Mouse (Mus musculus): ENCODE results near the gene Lztfl1. TPM values are rescaled to one million over a fixed set of nuclear protein-coding genes. Genes with fewer than 3 reads are reported as not detected.
"Not testable (repeated sequence)": the region's sequence is repeated elsewhere in the genome, so short reads cannot be mapped to it uniquely, and the experiment has no call there.

Lztfl1 gene
- 10 to 100 TPM; 44.7 to 55.5 TPM for total RNA-seq (2021)
- 0.74 and 1.1 TPM in 2 replicates for polyA plus RNA-seq (2012; rRNA removed)
- long read RNA-seq, full-length matches to known transcripts: 19 of 22 reads
- long read RNA-seq, partial matches to known transcripts: 1 of 22 reads
- long read RNA-seq, other reads (novel, unspliced or antisense): 2 of 22 reads

DNA sequence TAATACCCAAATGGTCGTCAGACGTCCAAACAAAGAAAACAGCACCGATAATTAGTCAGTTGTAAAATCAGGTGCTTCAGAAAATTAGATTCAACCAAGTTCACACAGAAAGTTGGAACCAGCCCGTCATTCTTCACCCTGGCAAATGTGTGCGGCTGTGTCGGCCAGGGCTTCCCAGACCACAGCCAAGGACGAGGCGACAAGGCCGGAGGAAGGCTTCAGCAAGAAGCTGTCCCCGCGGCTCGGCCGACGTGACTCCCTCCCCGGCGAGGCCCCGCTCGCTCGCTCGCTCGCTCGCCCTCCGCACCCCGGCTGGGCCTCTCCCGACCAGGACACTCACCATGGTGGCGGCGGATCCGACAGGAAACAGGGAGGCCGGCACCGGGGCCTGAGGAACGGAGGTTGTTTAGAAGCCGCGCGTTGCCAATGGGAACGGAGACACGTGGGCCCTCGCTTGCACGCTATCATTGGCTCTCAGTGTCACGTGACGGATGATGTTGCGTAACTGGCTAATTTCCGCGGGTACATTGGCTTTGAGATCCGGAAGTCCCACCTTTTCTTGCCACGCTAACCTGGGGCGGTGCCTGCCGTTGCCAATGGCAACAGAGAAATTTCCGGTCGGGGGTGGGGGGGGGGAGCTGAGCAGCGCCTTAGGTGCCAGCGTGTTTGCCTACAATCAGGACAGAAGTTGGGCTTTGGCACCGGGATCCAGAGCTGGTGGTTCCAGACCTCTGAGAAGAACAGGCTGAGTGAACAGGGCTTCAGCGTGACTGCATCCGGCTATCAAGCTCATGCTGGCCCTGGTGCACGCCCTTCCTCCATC, at the start of gene Lztfl1:
TSS of gene Lztfl1 (minus strand) at position 512 of the 823 bp plus-strand sequence.
- peak; percentile 96 for DNase-seq

DNA sequence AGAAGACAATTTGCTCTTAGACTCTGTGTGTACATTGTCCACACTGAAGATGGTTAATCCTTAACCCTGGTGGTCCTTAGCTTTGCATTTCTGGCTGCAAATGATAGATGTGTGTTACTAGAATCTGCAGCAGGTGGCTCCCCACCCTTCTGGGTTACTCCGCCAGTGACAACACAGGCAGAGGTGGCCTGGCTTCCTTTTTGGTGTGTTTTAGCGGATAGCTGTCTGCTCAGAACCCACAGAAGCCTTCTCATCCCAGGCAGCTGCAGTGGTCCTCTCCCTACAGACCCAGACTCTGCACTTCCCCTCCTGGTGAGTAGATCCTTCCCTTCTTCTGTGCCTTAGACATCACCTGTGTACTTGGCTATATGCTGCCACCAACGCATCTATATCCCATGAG, 49.5 kb upstream of the Lztfl1 start:
- DNase-seq: no peak

DNA sequence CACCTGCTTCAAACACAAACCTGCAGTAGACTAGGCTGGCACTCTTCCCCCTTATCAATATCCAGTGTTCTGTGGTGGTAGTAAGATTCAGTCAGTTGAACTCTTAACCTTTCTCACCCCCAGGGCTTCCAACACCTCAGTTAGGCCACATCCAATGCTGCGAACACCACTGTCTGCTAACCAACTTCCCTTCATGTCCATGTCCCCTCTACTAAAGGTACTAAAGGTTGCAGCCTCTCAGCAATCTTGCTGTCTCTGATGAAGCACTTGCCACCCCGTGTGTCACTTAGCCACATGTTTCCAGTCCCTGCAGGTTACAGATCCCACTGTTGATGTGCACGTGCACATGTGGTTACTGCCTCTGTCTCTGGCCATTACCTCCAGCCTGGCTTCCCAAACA, 46.3 kb upstream of the Lztfl1 start:
- no peak for DNase-seq

- DNase-seq: no peak
Measured at GRCm38 (mm10) chr9:123762886-123763285, 45.4 kb upstream of the Lztfl1 start.

- DNase-seq: no peak
Measured at GRCm38 (mm10) chr9:123760806-123761205, 43.3 kb upstream of the Lztfl1 start.

DNA sequence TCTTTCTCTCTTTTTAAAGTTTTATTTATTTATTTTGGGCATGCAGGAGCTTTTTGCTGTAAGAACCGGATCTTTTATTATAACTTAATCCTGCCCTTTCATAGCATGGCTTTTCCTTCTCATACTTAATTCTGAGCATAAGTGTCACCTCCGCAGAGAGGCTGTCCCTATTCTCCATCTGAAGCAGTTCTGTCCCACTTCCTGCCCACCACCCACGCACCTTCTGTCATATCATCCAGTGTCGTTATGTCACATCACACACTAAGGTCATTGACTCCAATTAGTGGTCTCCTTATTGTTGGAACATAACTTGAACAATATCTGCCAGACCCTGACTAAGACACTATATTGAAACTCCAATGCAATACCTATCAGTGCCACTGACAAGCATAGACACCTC, 41.1 kb upstream of the Lztfl1 start:
- DNase-seq: no peak

- no peak for DNase-seq
Measured at GRCm38 (mm10) chr9:123758156-123758555, 40.7 kb upstream of the Lztfl1 start.

GRCm38 (mm10) chr9:123757326-123757725, 39.8 kb upstream of the Lztfl1 start:
- DNase-seq: no peak

GRCm38 (mm10) chr9:123756752-123757151, 39.3 kb upstream of the Lztfl1 start:
- no peak for DNase-seq

DNA sequence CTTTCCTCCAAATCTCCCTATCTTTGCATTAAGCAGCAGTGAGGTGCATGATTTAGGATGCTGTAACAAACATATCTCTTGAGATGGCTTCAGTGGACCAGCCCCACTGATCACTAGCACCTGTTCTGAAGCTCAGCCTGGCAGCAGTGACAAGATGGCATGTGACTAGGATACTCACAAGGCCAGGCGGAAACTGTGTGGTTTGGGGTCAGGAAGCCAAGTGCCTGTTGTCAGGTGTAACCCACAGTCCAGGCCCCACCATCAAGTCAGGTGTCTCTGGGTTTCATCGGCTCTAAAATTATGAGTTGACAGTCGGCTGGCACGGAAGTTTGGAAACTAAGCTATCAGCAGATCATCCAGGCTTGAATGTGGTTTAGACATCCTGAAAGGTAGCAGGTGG, 36.8 kb upstream of the Lztfl1 start:
- DNase-seq: no peak

GRCm38 (mm10) chr9:123749687-123750086, 32.2 kb upstream of the Lztfl1 start:
- DNase-seq: not testable (repeated sequence)

DNA sequence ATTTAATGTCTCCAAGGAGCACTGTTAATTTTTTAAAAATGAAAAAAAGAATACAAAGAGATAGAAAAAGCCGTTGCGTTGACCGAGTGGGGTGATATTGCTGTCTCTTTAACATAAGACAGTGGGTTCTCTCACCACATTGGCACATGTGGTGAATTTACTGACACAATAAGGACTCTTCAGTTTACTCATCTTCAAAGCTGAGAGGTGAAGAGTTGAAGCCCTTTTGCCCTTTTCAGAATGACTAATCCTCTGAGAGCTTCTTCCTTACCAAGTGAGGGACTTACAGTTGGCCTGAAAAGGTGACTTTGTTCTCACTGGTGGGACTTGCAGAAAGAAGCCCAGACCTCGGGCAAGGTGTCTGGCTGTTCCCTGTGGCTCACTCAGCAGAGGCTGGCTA, 23.3 kb upstream of the Lztfl1 start:
- no peak for DNase-seq

DNA sequence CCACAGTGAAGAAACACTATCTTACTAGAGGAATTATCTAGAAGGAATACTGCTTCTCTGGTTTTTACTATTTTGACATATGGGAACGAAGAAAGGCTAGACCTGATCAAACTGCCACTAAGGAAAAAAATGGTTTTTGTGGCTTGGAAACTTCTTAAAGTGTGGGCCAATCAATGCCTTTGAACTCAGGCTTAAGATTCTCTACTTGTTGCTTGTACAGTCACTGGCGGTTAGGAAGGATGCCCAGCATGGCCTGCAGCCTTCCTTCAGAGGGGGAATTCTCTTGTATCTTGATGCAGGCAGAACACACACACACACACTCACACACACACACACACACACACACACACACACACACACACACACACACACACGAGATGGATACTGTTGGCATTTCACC, 16.6 kb upstream of the Lztfl1 start:
- DNase-seq: no peak

DNA sequence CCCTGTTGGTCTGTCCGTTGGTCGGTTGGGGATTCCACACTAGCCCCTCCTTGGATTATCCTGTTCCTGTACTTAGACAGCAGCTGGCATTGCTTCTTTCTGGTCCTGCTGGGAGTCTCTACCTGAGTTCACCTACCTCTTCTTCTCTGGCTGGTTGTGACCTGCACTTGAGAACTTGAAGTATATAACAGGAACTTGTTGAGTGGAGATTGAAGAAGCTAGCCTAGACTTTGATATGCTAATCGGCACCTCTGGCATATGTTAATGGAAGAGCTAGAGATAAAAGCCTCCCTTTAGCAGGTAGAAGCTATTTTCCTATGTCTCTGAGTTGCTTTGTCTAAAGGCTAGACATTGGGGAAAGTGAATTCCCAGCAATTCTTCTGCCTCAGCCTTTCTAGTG, 13.8 kb upstream of the Lztfl1 start:
- no peak for DNase-seq

- DNase-seq: no peak
Measured at GRCm38 (mm10) chr9:123722737-123723493, 5.4 kb upstream of the Lztfl1 start.

DNA sequence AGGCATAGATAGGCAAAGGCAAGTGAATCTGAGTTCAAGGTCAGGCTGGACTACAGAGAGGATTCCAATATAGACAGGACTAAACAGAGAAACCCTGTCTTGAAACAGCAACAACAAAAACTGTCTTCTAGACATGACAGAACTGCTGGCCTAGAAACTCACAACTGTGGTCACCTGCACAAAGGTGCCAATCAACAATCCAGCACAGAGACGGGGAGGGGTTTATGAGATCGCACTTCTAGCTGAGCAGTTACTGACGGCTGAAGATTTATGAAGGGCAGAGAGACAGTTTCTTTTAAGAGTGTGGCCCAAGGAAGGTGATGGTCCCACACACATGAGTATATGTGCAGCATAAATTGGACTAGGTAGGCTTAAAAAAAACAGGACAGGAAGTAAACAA, 1.2 kb downstream of the Lztfl1 start:
- peak; percentile 5 for DNase-seq

GRCm38 (mm10) chr9:123713111-123713510, 4.4 kb downstream of the Lztfl1 start:
- no peak for DNase-seq

- no peak for DNase-seq
Measured at GRCm38 (mm10) chr9:123709226-123709625, 8.3 kb downstream of the Lztfl1 start.

DNA sequence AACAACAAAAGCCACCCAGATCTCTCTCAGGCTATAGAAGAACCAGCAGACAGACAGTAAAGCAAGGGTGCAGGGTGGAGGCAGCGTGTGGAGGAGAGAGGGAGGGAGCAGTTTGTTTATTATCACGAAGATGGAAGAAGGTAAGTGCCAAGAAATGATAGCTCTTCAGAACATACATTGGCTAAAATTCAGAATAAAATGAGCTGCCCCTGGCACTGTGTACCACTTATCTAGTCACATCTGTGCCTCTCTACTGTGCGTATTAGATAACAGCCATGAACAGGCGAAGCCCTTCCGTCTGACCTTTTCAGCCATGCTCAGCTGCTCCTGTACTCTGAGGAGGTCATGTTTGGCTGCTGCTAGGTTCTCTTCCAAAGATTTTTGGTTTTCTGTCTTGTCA, 15.7 kb downstream of the Lztfl1 start:
- no peak for DNase-seq

DNA sequence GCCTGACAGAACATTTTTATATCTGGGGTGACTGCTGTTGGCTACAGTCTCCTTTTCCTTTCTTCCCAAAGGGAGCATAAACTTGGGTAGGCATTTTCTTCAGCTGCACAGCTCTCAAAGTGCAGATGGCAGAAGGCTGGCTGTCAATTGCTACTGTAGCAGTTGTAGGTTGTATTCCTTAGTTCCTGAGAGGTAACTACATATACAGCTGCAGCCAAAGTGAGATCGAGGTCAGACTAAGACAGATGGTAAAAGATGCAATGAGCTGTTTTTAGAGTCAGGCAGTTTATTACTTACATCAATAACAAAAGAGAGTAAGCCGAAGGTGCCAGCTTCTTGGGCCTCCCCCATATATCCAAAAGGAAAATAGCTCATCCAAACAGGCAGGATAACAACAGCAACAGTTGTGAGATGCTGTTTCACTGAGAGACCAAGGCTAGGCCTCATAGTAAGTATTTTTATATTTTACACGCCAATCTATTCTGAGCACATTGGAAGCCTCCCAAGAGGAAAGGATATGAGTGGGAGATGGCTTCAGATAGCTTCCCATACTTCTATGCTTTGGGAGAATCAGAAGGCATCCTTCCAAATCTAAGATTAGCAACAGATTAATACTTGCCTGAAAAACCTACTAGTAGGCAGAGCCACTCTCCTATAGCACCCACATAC, 21.7 kb downstream of the Lztfl1 start:
- no peak for DNase-seq

DNA sequence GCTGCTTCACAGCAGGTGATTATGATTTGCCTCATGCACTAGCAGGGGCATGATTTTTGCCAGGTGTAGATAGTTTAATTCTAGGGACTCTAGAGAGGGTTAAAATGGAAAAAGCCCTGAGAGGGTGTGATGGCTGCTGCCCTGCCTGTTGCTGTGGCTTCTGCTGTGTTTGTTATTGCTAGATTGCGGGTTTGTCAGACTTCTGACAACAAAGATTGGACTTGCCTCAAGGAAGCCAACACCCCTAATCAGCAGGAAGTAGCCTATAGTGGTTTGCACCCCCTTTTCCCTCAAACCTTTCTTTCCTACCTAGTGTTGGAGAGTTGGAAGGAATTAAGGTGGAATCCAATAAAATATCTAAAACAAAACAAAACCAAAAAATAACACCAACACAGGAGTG, 29.3 kb downstream of the Lztfl1 start:
- no peak for DNase-seq

- no peak for DNase-seq
Measured at GRCm38 (mm10) chr9:123686206-123686605, 31.3 kb downstream of the Lztfl1 start.

- DNase-seq: no peak
Measured at GRCm38 (mm10) chr9:123683704-123684103, 33.8 kb downstream of the Lztfl1 start.
